Mouse (Mus musculus) lung, adult 2 months (tissue): ENCODE data around the gene Lsamp.

ENCODE experiments used
- CTCF ChIP-seq: fragments of 200-500 bp; IDR thresholded peaks from 2 replicates; pipeline ENCODE4 v1.5.1; 2011; ENCODE audit warnings: mild to moderate bottlenecking, low read length, control low read depth; ENCODE audit not compliant: insufficient read depth
- POLR2A ChIP-seq: fragments of 200-500 bp; IDR thresholded peaks from 2 replicates; pipeline ENCODE4 v1.6.1; 2011; ENCODE audit warnings: low read depth, mild to moderate bottlenecking, control low read depth, low read length, borderline replicate concordance; ENCODE audit errors: extremely low read depth

DNA sequence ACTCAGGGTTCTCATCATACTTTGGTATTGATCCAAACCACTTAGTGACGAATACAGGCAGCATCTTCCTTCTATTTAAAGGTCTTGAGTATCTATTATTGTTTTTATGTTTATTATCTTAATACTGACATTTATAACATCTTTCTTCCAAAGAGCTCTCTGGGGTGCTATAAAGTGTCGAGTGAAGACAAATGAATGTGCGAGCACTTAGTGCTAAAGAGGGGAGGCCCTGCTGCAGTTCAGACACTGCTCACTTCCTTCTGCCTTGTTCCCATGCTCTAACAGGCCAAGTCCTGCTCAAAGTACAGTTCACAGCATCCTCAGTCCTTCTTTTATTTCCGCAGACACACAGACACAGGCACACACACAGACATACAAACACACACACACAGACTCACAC lies 1537.4 kb downstream of the Lsamp start:
- no peak for TF ChIP-seq CTCF
- TF ChIP-seq POLR2A: no peak
